Mouse (Mus musculus) cerebral cortex, adult 2 months (tissue): ENCODE measurements around the gene Tesc.

ENCODE experiments used
- WGBS: fragments of 180-500 bp; shearing (Covaris S2); methylation state at CpG from one replicate; pipeline ENCODE4 v1.1.7; 2018; 5-methylcytosine and 5-hydroxymethylcytosine counted together

The Tesc gene

GRCm38 (mm10) chr5:118015028-118015427 lies 12.5 kb upstream of the Tesc start:
- 20% methylated on average over 12 of the region's 12 CpGs for WGBS

GRCm38 (mm10) chr5:118015669-118016068 lies 11.9 kb upstream of the Tesc start:
- WGBS: 94% methylated on average over 2 of the region's 2 CpGs

GRCm38 (mm10) chr5:118017527-118017926 lies 10.0 kb upstream of the Tesc start:
- 40% methylated on average over 5 of the region's 5 CpGs for WGBS

- 74% methylated on average over 11 of the region's 11 CpGs for WGBS
Measured at GRCm38 (mm10) chr5:118019905-118020304, 7.6 kb upstream of the Tesc start.

GRCm38 (mm10) chr5:118023053-118023452 lies 4.5 kb upstream of the Tesc start:
- 80% methylated on average over 3 of the region's 3 CpGs for WGBS

GRCm38 (mm10) chr5:118025880-118026279 lies 1.7 kb upstream of the Tesc start:
- 31% methylated on average over 12 of the region's 12 CpGs for WGBS

- WGBS: 13% methylated on average over 13 of the region's 13 CpGs
Measured at GRCm38 (mm10) chr5:118026343-118026742, 1.2 kb upstream of the Tesc start.

- WGBS: 6% methylated on average over 39 of the region's 39 CpGs
Measured at GRCm38 (mm10) chr5:118027101-118027697, 344 bp upstream of the Tesc start.

- under 1% methylated on average over 79 of the region's 79 CpGs for WGBS
Measured at GRCm38 (mm10) chr5:118028191-118029034, 870 bp downstream of the Tesc start.

GRCm38 (mm10) chr5:118029035-118029408 lies 1.5 kb downstream of the Tesc start:
- 3% methylated on average over 12 of the region's 12 CpGs for WGBS

GRCm38 (mm10) chr5:118029420-118029819 lies 1.9 kb downstream of the Tesc start:
- 3% methylated on average over 10 of the region's 10 CpGs for WGBS

GRCm38 (mm10) chr5:118030022-118030675 lies 2.6 kb downstream of the Tesc start:
- 93% methylated on average over 9 of the region's 9 CpGs for WGBS

- 42% methylated on average over 5 of the region's 5 CpGs for WGBS
Measured at GRCm38 (mm10) chr5:118031059-118031458, 3.5 kb downstream of the Tesc start.

GRCm38 (mm10) chr5:118031508-118031907 lies 4.0 kb downstream of the Tesc start:
- 59% methylated on average over 4 of the region's 4 CpGs for WGBS

GRCm38 (mm10) chr5:118033328-118033727 lies 5.8 kb downstream of the Tesc start:
- WGBS: 43% methylated on average over 4 of the region's 4 CpGs

GRCm38 (mm10) chr5:118033740-118034139 lies 6.2 kb downstream of the Tesc start:
- 84% methylated on average over 6 of the region's 6 CpGs for WGBS

- WGBS: 76% methylated on average over 1 of the region's 1 CpGs
Measured at GRCm38 (mm10) chr5:118034632-118035031, 7.1 kb downstream of the Tesc start.

GRCm38 (mm10) chr5:118035786-118036185 lies 8.2 kb downstream of the Tesc start:
- WGBS: 54% methylated on average over 3 of the region's 3 CpGs

GRCm38 (mm10) chr5:118036888-118037797 lies 9.6 kb downstream of the Tesc start:
- WGBS: 28% methylated on average over 25 of the region's 25 CpGs

GRCm38 (mm10) chr5:118037798-118038484 lies 10.4 kb downstream of the Tesc start:
- WGBS: 24% methylated on average over 10 of the region's 10 CpGs

- WGBS: 26% methylated on average over 12 of the region's 12 CpGs
Measured at GRCm38 (mm10) chr5:118039241-118039668, 11.7 kb downstream of the Tesc start.
